Mouse (Mus musculus) kidney, adult 2 months (tissue): ENCODE results near the gene Yif1b. TPM values are rescaled to one million over a fixed set of nuclear protein-coding genes. Genes with fewer than 3 reads are reported as not detected.
A peak's percentile ranks its signal among the peaks of the same experiment; 100 is the strongest.

Source experiments
- DNase-seq: peaks from one replicate; pipeline ENCODE4 v3.0.0; 2021
- H3K27ac ChIP-seq: fragments of 200-500 bp; 2 replicates; pipeline ENCODE4 v1.5.1; 2012; ENCODE audit warnings: low read depth, low read length, control low read depth, inconsistent platforms; ENCODE audit not compliant: insufficient read depth
- H3K27me3 ChIP-seq: fragments of 200-500 bp; replicated peaks from 2 replicates; pipeline ENCODE4 v1.6.1; 2012; ENCODE audit warnings: mild to moderate bottlenecking, moderate library complexity, low read length, inconsistent platforms; ENCODE audit not compliant: control insufficient read depth, insufficient read depth
- H3K36me3 ChIP-seq: fragments of 200-500 bp; 2 replicates; pipeline ENCODE4 v1.6.1; 2012; ENCODE audit warnings: mild to moderate bottlenecking, moderate library complexity, low read length, inconsistent platforms; ENCODE audit not compliant: control insufficient read depth, insufficient read depth
- H3K4me1 ChIP-seq: fragments of 200-500 bp; 2 replicates; pipeline ENCODE4 v1.6.1; 2011; ENCODE audit warnings: low read length; ENCODE audit not compliant: control insufficient read depth, insufficient read depth
- H3K4me3 ChIP-seq: fragments of 200-500 bp; 2 replicates; pipeline ENCODE4 v1.5.1; 2011; ENCODE audit warnings: mild to moderate bottlenecking, low read depth, low read length, control low read depth; ENCODE audit not compliant: insufficient read depth
- CTCF ChIP-seq: fragments of 200-500 bp; conservative IDR thresholded peaks from 2 replicates; pipeline ENCODE4 v1.5.1; 2011; ENCODE audit warnings: low read depth, mild to moderate bottlenecking, control low read depth, low read length, moderate library complexity, mixed read lengths; ENCODE audit not compliant: insufficient read depth, insufficient read length
- POLR2A ChIP-seq: fragments of 200-500 bp; IDR thresholded peaks from one replicate; pipeline ENCODE4 v1.6.1; 2011; ENCODE audit warnings: low read depth, low read length, control low read depth
- WGBS: fragments of 180-500 bp; shearing (Covaris S2); methylation state at CpG from one replicate; pipeline ENCODE4 v1.1.7; 2018; 5-methylcytosine and 5-hydroxymethylcytosine counted together
- polyA plus RNA-seq: library from polyadenylated mRNA; depleted of rRNA; stranded (reverse); fragments of >200 nt; gene quantifications from 2 replicates; pipeline ENCODE4 v1.2.3, GENCODE M21; 2012

Yif1b gene
- polyA plus RNA-seq, 1 experiment: 179 TPM

DNA sequence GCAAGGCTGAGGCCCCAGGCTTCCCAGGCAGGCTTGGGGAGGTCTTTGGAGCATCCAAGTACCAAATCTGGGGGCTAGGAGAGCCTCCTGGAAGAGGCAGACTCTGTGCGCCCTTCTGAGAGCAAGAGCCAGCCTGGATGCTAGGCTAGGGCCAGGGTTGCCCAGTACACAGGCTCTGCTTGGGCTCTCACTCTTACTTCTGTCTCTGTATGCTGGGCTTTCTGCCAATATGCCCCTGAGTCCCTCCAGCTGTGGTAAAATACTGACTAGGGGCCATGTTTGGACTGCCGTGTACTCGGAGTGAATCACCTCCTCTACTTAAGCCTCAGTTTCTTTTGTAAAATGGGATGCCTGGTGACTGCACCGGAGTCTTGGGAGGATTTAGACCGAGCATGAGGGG is 7.9 kb downstream of the Yif1b start:
- TF ChIP-seq POLR2A: no peak
- H3K4me3 ChIP-seq: no peak overlapping the region

DNA sequence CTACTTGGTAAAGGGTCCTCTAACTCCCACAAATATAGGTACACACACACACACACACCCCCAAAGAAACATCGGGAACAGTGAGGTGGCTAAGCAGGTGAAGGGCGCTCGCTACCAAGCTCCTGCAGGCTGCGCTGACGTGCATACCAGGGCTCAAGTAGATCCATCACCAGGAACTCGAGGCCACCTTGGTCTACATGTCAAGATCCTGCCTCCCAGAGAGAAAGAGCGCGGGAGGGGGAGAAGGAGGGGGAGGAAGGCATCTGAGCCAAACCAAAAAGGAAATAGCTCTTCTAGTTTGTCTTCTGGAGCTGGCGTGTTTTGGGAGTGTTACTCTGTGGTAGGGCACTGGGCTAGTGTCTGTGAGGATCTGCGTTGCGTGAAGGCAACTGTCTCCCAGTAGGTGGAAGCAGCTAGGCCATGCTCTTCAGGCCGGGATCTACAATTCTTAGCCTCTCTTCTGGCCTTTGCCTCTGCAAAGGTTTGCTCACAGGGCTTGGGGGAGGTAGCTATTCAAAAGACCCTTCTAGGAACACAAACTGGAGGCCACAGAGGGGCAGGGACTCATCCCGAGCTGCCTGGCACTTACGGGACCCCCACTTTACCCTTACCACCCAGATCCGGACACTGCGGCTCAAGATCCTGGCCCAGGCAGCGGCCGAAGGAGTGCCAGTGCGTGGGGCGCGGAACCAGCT is 8.6 kb downstream of the Yif1b start:
- H3K4me3 ChIP-seq: no peak overlapping the region
- H3K27me3 ChIP-seq: no peaks in the 10 kb centered on the region
- no peak for DNase-seq
- H3K4me1 ChIP-seq: peaks cover 19% of the 10 kb centered on the region; the same call in 1 of the 2 replicates
- 81% methylated on average over 21 of the region's 21 CpGs for WGBS
- no peak overlapping the region for H3K27ac ChIP-seq
- H3K36me3 ChIP-seq: no peaks in the 10 kb centered on the region
- no peak for TF ChIP-seq POLR2A
- no peak for TF ChIP-seq CTCF

More for the DNA sequence above, 7.9 kb downstream of the Yif1b start:
- Histone ChIP-seq H3K36me3 (no peaks in the 10 kb centered on the region), H3K4me1 (peaks cover 19% of the 10 kb centered on the region; the same call in 1 of the 2 replicates), H3K27me3 (no peaks in the 10 kb centered on the region), H3K27ac (no peak overlapping the region)
- DNase-seq: no peak
- 87% methylated on average over 5 of the region's 5 CpGs for WGBS

DNA sequence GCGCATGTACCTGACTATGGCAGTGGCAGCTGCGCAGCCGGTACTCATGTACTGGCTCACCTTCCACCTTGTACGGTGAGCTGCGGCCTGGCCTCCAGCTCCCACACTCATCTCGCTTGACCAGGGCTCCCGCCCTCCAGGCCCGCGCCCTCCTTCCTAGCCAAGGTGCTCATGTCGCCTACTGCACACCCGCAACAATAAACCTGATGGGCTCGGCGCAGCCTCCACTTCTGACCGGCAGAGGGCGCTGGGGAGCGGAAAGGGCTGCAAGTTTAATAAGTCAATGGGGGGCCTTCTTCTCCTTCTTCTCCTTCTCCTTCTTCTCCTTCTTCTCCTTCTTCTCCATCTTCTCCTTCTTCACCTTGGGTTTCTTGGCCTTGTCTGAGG is 9.2 kb downstream of the Yif1b start:
- Histone ChIP-seq H3K4me1 (peaks cover 19% of the 10 kb centered on the region; the same call in 1 of the 2 replicates), H3K27ac (no peak overlapping the region), H3K4me3 (peak overlapping the region; percentile 45), H3K36me3 (no peaks in the 10 kb centered on the region), H3K27me3 (no peaks in the 10 kb centered on the region)
- TF ChIP-seq POLR2A (no peak), CTCF (peak; percentile 79)
- WGBS: 33% methylated on average over 16 of the region's 16 CpGs
- DNase-seq: peak; percentile 82

DNA sequence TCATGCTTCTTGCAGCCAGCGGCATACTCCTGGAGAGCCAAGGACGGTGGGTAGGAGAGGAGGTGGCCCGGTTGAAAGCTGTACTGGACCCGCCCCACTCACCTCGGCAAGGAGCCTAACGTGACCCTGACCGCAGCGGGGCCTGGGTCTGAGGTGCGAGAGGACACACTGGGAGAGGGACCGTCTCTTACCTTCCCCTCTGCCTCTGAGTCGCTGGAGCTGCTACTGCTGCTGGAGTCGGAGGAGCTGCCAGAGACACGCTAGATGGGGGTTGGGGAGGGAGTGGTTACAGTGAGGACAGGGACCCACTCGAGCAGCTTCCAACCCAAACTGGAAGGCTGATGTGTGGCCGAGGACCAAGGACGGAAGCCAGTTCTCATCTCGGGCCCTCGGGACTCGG is 9.6 kb downstream of the Yif1b start:
- Histone ChIP-seq H3K27me3 (no peaks in the 10 kb centered on the region), H3K36me3 (no peaks in the 10 kb centered on the region), H3K4me1 (peaks cover 19% of the 10 kb centered on the region; the same call in 1 of the 2 replicates), H3K27ac (no peak overlapping the region), H3K4me3 (peak overlapping the region; percentile 45)
- TF ChIP-seq CTCF (no peak), POLR2A (no peak)
- peak; percentile 36 for DNase-seq
- WGBS: 25% methylated on average over 19 of the region's 19 CpGs

DNA sequence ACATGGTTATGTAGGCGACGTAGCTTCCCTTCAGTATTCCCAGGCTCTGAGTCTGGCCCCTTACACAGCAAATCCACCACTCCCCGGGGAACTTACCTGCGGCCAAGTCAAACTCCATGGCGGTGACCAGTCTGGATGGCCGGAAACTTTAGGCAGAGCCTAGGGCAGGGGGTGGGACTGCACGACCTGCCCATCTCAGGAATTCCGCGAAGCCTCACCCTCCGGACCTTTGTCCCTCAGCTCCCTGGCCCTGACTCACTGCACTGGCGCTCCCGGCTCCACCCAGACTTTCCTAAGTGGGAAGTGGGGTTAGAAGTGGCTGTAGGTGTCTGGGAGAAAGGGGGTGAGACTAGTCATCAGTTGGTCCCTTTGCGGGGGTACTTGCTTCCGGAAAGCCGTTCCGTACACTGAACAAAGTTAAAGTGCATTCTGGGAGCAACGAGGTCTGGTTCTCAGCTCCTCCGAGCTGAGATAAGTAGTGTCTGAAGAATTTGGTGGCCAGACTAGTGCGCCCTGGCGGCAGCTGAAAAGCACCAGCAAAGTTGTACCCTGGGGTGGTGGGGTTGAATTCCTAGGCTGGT is 10.2 kb downstream of the Yif1b start, which contains the start of gene 2200002D01Rik:
Gene 2200002D01Rik, minus strand, starts transcription at position 206 of the 581 bp plus-strand sequence.
- Histone ChIP-seq H3K4me3 (peak within 1 kb of the TSS; percentile 45), H3K36me3 (no peaks in the 10 kb centered on the region), H3K27ac (peak within 1 kb of the TSS; percentile 37; the same call in 1 of the 2 replicates), H3K27me3 (no peaks in the 10 kb centered on the region), H3K4me1 (peaks cover 24% of the 10 kb centered on the region; the same call in 1 of the 2 replicates)
- peak; percentile 85 for DNase-seq
- 27% methylated on average over 20 of the region's 20 CpGs for WGBS
- TF ChIP-seq POLR2A: no peak
- peak; percentile 25 for TF ChIP-seq CTCF

DNA sequence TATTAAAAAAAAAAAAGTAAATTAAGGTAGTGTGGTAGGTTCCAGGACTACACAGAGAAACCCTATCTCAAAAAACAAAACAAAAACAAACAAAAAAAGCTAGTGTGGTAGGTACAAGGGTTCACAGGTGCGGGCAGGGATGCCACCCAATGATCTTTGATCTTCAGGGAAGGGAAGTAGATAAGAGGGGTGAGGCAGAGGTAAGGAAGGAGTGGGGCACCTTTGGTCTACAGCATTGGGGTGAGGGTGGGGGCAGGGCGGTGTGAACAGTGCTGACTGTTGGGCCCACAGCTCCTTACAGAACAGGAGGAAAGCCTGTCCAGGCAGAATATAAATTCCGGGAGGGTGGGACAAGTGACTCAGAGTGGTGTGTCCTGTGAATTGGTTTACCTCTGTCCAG is 13.0 kb downstream of the Yif1b start:
- Histone ChIP-seq H3K4me1 (peaks cover 31% of the 10 kb centered on the region; the same call in 1 of the 2 replicates), H3K27me3 (no peaks in the 10 kb centered on the region), H3K36me3 (no peaks in the 10 kb centered on the region; the same call in 1 of the 2 replicates), H3K4me3 (no peak overlapping the region), H3K27ac (no peak overlapping the region)
- TF ChIP-seq POLR2A (no peak), CTCF (no peak)
- 67% methylated on average over 3 of the region's 3 CpGs for WGBS
- DNase-seq: no peak

DNA sequence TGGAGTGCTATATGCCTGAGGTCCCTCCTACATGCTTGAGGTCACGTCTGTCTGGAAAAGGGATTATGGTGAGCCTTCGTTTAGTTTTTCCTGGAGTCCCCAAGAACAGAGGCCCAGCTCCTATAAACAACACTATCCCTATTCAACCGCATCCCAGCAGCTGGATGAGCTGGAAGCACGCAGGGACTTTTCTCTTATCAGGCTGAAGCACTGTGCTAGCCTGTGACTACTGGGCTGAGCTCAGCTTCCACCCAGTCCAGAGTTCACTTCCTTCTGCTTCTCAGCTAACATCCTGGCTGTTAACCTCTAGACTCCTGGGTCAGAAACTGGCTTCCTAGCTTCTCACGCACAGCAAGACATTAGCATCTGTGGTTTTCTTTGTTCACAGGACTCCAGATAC is 15.7 kb downstream of the Yif1b start:
- no peak overlapping the region for H3K27ac ChIP-seq
- H3K4me1 ChIP-seq: peaks cover 18% of the 10 kb centered on the region; the same call in 1 of the 2 replicates

More for the DNA sequence above, 15.7 kb downstream of the Yif1b start:
- Histone ChIP-seq H3K27me3 (no peaks in the 10 kb centered on the region), H3K36me3 (no peaks in the 10 kb centered on the region; the same call in 1 of the 2 replicates), H3K4me3 (no peak overlapping the region)
- no peak for TF ChIP-seq CTCF
- no peak for TF ChIP-seq POLR2A
- DNase-seq: peak; percentile 78
- WGBS: 40% methylated on average over 5 of the region's 5 CpGs
